Mouse (Mus musculus) kidney, postnatal 0 days (tissue): ENCODE measurements around the gene Shisal2a. TPM values are rescaled to one million over a fixed set of nuclear protein-coding genes. Genes with fewer than 3 reads are reported as not detected.

ENCODE experiments used
- ATAC-seq: fragments of 200-750 bp; cut with Nextera tagmentation; replicated peaks from 2 replicates; pipeline ENCODE4 v1.8.0; 2017; ENCODE audit warnings: low read depth, moderate number of reproducible peaks, moderate TSS enrichment, moderate library complexity; ENCODE audit not compliant: low FRiP score
- DNase-seq: peaks from one replicate; pipeline ENCODE4 v3.0.0-alpha.2; 2016; ENCODE audit warnings: low spot score
- H3K27ac ChIP-seq: fragments of 300-500 bp; sonication (generic); 2 replicates; pipeline ENCODE4 v1.5.1; 2014; ENCODE audit warnings: mild to moderate bottlenecking
- H3K27me3 ChIP-seq: fragments of 300-500 bp; sonication (generic); 2 replicates; pipeline ENCODE4 v1.6.1; 2014; ENCODE audit warnings: low read length, mixed read lengths; ENCODE audit not compliant: insufficient read depth
- H3K36me3 ChIP-seq: fragments of 300-500 bp; sonication (generic); 2 replicates; pipeline ENCODE4 v1.6.1; 2014; ENCODE audit warnings: low read length, mixed read lengths; ENCODE audit not compliant: insufficient read depth
- H3K4me1 ChIP-seq: fragments of 300-500 bp; sonication (generic); replicated peaks from 2 replicates; pipeline ENCODE4 v1.6.1; 2014; ENCODE audit warnings: antibody characterized with exemption, low read length, mixed read lengths; ENCODE audit not compliant: insufficient read depth
- H3K4me2 ChIP-seq: fragments of 300-500 bp; sonication (generic); 2 replicates; pipeline ENCODE4 v1.6.1; 2014; ENCODE audit warnings: mild to moderate bottlenecking, low read length, moderate library complexity, mixed read lengths
- H3K4me3 ChIP-seq: fragments of 300-500 bp; sonication (generic); replicated peaks from 2 replicates; pipeline ENCODE4 v1.5.1; 2014; ENCODE audit warnings: low read depth, low read length
- H3K9ac ChIP-seq: fragments of 300-500 bp; sonication (generic); 2 replicates; pipeline ENCODE4 v1.6.1; 2014; ENCODE audit warnings: low read depth, low read length
- H3K9me3 ChIP-seq: fragments of 300-500 bp; sonication (generic); replicated peaks from 2 replicates; pipeline ENCODE4 v1.6.1; 2016; ENCODE audit warnings: low read length, inconsistent platforms, mixed read lengths
- CTCF ChIP-seq: IDR thresholded peaks from 2 replicates; pipeline ENCODE4 v1.5.1; 2016; ENCODE audit warnings: antibody characterized with exemption, low read depth, mild to moderate bottlenecking, moderate library complexity
- WGBS: fragments of 180-500 bp; shearing (Covaris S2); extraction: QIAGEN DNeasy Blood & Tissue Kit; methylation state at CpG from one replicate; pipeline ENCODE4 v1.1.7; 2014; 5-methylcytosine and 5-hydroxymethylcytosine counted together
- polyA plus RNA-seq: library from polyadenylated mRNA; unstranded; fragments of >200 nt; fragmentation: Nextera tagmentation; extraction: Ambion mirVana; gene quantifications from 2 replicates; pipeline ENCODE4 v1.2.1, GENCODE M21; 2015

Gene Shisal2a
- polyA plus RNA-seq, 1 experiment from 2014 or later: 0.70 TPM

- no peak overlapping the region for H3K27ac ChIP-seq
- no peaks in the 10 kb centered on the region for H3K4me1 ChIP-seq
- WGBS: 78% methylated on average over 2 of the region's 2 CpGs
- H3K9ac ChIP-seq: no peak overlapping the region
- peaks cover 20% of the 10 kb centered on the region for H3K36me3 ChIP-seq
- no peak for TF ChIP-seq CTCF
- DNase-seq (no peak), ATAC-seq (no peak)
- H3K4me2 ChIP-seq: no peak overlapping the region
- H3K4me3 ChIP-seq: no peak overlapping the region
- H3K27me3 ChIP-seq: no peaks in the 10 kb centered on the region
- no peaks in the 10 kb centered on the region for H3K9me3 ChIP-seq
These were observed 46.4 kb downstream of the Shisal2a start for GRCm38 (mm10) chr4:108336765-108337164.

GRCm38 (mm10) chr4:108335413-108335812, 47.7 kb downstream of the Shisal2a start:
- ATAC-seq (no peak), DNase-seq (peak; percentile 17)
- no peaks in the 10 kb centered on the region for H3K9me3 ChIP-seq
- no peak for TF ChIP-seq CTCF
- H3K4me3 ChIP-seq: no peak overlapping the region
- H3K27ac ChIP-seq: peak overlapping the region; percentile 31; the same call in 1 of the 2 replicates
- H3K4me1 ChIP-seq: no peaks in the 10 kb centered on the region
- no peak overlapping the region for H3K4me2 ChIP-seq
- H3K36me3 ChIP-seq: peaks cover 20% of the 10 kb centered on the region
- H3K27me3 ChIP-seq: no peaks in the 10 kb centered on the region
- 87% methylated on average over 6 of the region's 6 CpGs for WGBS
- H3K9ac ChIP-seq: no peak overlapping the region

GRCm38 (mm10) chr4:108332041-108332440, 51.1 kb downstream of the Shisal2a start:
- no peak overlapping the region for H3K9ac ChIP-seq
- H3K27ac ChIP-seq: no peak overlapping the region
- H3K4me3 ChIP-seq: no peak overlapping the region
- H3K4me2 ChIP-seq: no peak overlapping the region
- no peaks in the 10 kb centered on the region for H3K4me1 ChIP-seq
- DNase-seq (no peak), ATAC-seq (no peak)
- 81% methylated on average over 9 of the region's 9 CpGs for WGBS
- 0 out of 2 replicates have a peak, but pooled peaks cover 5% of the 10 kb centered on the region for H3K36me3 ChIP-seq
- no peaks in the 10 kb centered on the region for H3K9me3 ChIP-seq
- H3K27me3 ChIP-seq: no peaks in the 10 kb centered on the region
- TF ChIP-seq CTCF: no peak

GRCm38 (mm10) chr4:108329840-108330239, 53.3 kb downstream of the Shisal2a start:
- Histone ChIP-seq H3K4me1 (no peaks in the 10 kb centered on the region), H3K9me3 (no peaks in the 10 kb centered on the region), H3K4me2 (no peak overlapping the region), H3K36me3 (0 out of 2 replicates have a peak, but pooled peaks cover 5% of the 10 kb centered on the region), H3K27ac (no peak overlapping the region), H3K27me3 (no peaks in the 10 kb centered on the region), H3K4me3 (no peak overlapping the region), H3K9ac (no peak overlapping the region)
- ATAC-seq (no peak), DNase-seq (no peak)
- TF ChIP-seq CTCF: no peak
- 96% methylated on average over 6 of the region's 6 CpGs for WGBS

- H3K4me2 ChIP-seq: peak within 1 kb of the TSS; percentile 76
- peak within 1 kb of the TSS; percentile 59 for H3K9ac ChIP-seq
- no peaks in the 10 kb centered on the region for H3K27me3 ChIP-seq
- no peaks in the 10 kb centered on the region for H3K36me3 ChIP-seq
- no peaks in the 10 kb centered on the region for H3K4me1 ChIP-seq
- DNase-seq: peak; percentile 98
- H3K9me3 ChIP-seq: no peaks in the 10 kb centered on the region
- peak; percentile 94 for ATAC-seq
- no peak for TF ChIP-seq CTCF
- H3K27ac ChIP-seq: peak within 1 kb of the TSS; percentile 82
- WGBS: under 1% methylated on average over 45 of the region's 45 CpGs
- peak within 1 kb of the TSS; percentile 61 for H3K4me3 ChIP-seq
These were observed 55.2 kb downstream of the Shisal2a start, which contains the start of gene Coa7 for GRCm38 (mm10) chr4:108327730-108328484. Gene Coa7 (plus strand): TSS chr4:108328140.

- peak; percentile 93 for DNase-seq
- H3K4me3 ChIP-seq: peak overlapping the region; percentile 61
- no peaks in the 10 kb centered on the region for H3K9me3 ChIP-seq
- peak overlapping the region; percentile 59 for H3K9ac ChIP-seq
- no peaks in the 10 kb centered on the region for H3K4me1 ChIP-seq
- TF ChIP-seq CTCF: peak; percentile 70
- H3K36me3 ChIP-seq: no peaks in the 10 kb centered on the region
- peak overlapping the region; percentile 76 for H3K4me2 ChIP-seq
- no peak; the same call in 1 of the 2 replicates for ATAC-seq
- peak overlapping the region; percentile 82 for H3K27ac ChIP-seq
- H3K27me3 ChIP-seq: no peaks in the 10 kb centered on the region
- 31% methylated on average over 6 of the region's 6 CpGs for WGBS
These were observed 56.0 kb downstream of the Shisal2a start for GRCm38 (mm10) chr4:108327071-108327579.
